Mouse (Mus musculus): ENCODE data around the gene Axin1. TPM values are rescaled to one million over a fixed set of nuclear protein-coding genes. Genes with fewer than 3 reads are reported as not detected.
A peak's percentile ranks its signal among the peaks of the same experiment; 100 is the strongest.
"Not testable (repeated sequence)": the region's sequence is repeated elsewhere in the genome, so short reads cannot be mapped to it uniquely, and the experiment has no call there.

Gene Axin1
- total RNA-seq, 1 experiment from 2014 or later: 244 TPM

DNA sequence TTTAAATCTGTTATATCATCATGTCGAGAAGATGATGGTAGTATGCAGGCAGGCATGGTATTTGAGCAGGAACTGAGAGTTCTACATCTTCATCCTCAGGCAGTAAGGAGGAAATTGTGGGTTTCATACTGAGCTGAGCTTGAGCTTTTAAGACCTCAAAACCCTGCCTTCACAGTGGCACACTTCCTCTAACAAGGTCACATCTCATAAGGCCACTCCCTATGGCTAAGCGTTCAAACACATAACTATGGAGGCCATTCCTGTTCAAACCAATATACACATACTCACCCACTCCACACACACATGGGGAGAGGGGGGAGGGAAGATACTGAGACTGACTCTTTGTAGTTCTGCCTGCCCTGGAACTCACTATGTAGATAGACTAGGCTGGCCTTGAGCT, 29.6 kb downstream of the Axin1 start:
- ATAC-seq (ENCODE audit: extremely low read depth, insufficient number of reproducible peaks, low FRiP score, poor library complexity, severe bottlenecking): peak; percentile 94

DNA sequence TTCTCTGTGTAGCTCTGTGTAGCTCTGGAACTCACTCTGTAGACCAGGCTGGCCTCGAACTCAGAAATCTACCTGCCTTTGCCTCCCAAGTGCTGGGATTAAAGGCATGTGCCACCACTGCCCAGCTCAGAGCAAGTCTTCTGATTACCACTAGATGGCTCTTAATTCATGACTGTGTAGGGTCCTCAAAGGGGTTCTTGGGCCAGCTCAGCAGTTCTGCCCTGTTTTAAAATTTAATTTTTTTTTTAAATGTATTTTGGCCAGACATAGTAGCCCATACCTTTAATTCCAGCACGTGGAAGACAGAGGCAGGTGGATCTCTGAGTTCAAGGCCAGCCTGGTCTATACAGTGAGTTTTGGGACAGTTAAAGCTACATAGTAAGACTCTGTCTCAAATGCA, 36.8 kb downstream of the Axin1 start:
- not testable (repeated sequence) for ATAC-seq (ENCODE audit: extremely low read depth, insufficient number of reproducible peaks, low FRiP score, poor library complexity, severe bottlenecking)

DNA sequence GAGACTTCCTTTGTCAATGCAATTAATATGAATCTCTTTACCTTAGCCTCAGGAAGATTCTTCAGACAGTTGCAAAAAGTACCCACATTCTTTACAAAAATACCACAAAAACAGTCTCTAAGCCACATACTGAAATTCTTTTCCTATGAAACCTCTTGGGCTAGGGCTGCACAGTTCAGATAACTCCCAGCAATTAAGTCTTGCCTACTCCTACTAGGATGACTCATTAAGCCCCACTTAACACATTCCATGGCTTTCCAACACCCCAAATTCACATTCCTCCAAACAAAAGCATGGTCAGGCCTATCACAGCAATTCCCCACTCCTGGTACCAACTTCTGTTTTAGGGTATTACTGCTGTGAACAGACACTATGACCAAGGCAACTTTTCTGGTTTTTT, 40.1 kb downstream of the Axin1 start:
- no peak for ATAC-seq (ENCODE audit: extremely low read depth, insufficient number of reproducible peaks, low FRiP score, poor library complexity, severe bottlenecking)

DNA sequence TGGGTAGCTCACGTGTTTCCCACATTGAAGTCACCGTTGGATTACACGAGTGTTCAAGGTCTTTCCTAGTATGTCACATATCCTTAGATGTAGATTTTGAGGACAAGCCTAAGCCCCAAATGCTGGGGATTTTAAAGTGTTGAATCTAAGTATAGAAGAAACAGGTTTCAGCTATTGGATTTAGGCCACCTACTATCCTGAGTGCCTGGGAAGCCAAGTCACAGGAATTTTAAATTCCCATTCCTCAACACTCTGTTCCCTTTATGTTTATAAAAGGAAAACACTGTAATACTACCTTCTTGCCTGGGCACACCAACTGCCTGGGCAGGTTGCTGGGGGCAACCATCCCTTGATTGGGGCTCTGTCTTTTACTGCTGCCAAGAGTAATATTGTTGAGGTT, 42.7 kb downstream of the Axin1 start:
- no peak for ATAC-seq (ENCODE audit: extremely low read depth, insufficient number of reproducible peaks, low FRiP score, poor library complexity, severe bottlenecking)

DNA sequence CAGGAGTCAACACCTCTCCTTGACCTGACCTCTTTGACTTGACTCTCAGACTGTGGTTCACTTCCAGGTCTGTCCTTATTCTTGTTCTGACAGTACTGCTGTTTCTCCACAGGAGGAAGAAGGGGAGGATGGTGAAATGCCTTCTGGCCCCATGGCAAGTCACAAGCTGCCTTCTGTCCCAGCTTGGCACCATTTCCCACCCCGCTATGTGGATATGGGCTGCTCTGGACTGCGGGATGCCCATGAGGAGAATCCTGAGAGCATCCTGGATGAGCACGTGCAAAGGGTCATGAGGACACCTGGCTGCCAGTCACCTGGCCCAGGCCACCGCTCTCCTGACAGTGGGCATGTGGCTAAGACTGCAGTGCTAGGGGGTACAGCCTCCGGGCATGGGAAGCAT, 49.1 kb downstream of the Axin1 start:
- no peak for ATAC-seq (ENCODE audit: extremely low read depth, insufficient number of reproducible peaks, low FRiP score, poor library complexity, severe bottlenecking)

DNA sequence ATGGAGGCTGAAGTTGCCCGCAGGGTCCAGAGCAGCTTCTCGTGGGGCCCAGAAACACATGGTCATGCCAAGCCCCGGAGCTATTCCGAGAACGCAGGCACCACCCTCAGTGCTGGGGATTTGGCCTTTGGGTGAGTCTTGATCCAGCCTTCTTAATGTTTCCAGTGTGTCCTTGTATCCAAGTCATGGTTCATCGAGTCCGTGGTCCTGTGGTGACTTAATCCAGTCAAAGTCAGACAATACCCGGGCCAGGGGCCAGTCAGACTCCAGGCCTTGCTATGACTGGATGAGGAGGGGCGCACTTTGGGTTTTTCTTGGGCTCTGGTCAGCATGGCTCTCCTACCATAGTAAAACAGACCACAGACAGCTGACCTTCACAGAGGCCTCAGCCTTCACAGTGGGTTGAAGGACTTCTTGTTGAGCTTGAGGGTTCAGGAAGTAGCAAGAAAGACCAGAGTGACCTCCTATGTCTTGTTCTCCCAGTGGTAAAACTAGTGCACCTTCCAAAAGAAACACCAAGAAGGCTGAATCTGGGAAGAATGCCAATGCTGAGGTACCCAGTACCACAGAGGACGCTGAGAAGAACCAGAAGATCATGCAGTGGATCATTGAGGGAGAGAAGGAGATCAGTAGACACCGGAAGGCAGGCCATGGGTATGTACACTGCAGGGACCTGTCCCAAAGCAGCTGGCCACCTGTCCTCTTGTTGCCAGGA, 49.8 kb downstream of the Axin1 start:
- no peak for ATAC-seq (ENCODE audit: extremely low read depth, insufficient number of reproducible peaks, low FRiP score, poor library complexity, severe bottlenecking)

DNA sequence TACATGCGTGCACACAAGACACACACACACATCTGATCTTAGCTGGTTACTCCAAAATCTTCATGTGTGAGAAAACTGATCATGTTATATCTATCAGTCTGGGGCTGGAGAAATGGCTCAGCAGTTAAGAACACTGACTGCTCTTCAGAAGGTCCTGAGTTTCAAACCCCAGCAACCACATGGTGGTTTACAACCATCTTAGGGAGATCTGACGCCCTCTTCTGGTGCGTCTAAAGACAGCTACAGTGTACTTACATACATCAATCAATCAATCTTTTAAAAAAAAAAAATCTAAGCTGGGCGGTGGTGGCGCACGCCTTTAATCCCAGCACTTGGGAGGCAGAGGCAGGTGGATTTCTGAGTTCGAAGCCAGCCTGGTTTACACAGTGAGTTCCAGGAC, 53.0 kb downstream of the Axin1 start:
- not testable (repeated sequence) for ATAC-seq (ENCODE audit: extremely low read depth, insufficient number of reproducible peaks, low FRiP score, poor library complexity, severe bottlenecking)

DNA sequence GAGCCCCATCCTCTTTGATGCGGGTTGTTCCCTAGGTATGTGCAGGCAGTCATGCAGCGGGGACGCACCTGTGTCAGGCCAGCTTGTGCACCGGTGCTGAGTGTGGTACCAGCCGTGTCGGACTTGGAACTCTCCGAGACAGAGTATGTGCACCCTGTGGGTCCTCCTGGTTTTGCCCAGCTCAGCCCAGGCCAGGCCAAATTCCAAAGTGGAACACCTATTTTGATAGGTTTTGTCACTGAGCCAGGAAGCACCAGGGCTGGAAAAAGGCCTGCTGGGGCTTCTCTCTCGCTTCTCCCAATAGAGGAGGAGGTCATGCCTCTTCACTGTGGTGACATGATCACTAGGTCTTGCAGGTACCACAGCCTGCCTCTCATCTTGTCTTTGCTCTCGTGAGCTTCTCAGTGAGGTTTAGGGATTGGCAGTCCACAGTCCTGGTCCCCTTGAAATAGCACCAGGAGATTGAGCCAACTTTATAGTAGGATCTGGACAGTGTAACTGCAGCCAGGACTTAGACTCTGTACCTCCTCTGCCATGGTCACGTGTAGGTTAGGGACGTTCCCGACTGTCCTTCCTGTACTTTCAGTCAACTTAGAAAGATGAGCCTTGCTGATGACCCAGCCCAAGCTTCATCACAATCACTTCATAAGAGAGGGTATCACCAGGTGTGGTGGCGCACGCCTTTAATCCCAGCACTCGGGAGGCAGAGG, 54.1 kb downstream of the Axin1 start:
- ATAC-seq (ENCODE audit: extremely low read depth, insufficient number of reproducible peaks, low FRiP score, poor library complexity, severe bottlenecking): no peak

DNA sequence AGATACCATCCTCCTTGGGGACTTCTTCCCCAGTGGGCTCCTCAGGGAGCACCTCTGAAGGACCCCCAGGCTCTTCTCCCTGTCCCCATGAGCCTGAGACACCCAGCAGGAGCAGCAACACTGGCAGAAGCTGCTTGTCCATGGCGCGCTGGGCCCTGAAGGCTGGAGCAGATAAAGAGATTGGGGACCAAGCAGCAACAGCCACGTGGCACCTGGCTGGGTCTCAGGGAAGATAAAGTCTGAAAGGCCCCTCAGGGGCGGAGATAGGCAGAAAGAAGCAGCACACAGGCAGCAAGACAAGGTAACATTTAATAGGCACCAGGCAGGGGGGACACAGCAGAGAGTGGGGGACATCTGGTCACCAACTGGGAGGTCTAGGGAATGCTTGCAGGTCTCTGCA, 60.4 kb downstream of the Axin1 start, which contains the start of gene Pdia2:
TSS of gene Pdia2 (minus strand) at position 196 of the 400 bp plus-strand sequence.
- no peak for ATAC-seq (ENCODE audit: extremely low read depth, insufficient number of reproducible peaks, low FRiP score, poor library complexity, severe bottlenecking)

DNA sequence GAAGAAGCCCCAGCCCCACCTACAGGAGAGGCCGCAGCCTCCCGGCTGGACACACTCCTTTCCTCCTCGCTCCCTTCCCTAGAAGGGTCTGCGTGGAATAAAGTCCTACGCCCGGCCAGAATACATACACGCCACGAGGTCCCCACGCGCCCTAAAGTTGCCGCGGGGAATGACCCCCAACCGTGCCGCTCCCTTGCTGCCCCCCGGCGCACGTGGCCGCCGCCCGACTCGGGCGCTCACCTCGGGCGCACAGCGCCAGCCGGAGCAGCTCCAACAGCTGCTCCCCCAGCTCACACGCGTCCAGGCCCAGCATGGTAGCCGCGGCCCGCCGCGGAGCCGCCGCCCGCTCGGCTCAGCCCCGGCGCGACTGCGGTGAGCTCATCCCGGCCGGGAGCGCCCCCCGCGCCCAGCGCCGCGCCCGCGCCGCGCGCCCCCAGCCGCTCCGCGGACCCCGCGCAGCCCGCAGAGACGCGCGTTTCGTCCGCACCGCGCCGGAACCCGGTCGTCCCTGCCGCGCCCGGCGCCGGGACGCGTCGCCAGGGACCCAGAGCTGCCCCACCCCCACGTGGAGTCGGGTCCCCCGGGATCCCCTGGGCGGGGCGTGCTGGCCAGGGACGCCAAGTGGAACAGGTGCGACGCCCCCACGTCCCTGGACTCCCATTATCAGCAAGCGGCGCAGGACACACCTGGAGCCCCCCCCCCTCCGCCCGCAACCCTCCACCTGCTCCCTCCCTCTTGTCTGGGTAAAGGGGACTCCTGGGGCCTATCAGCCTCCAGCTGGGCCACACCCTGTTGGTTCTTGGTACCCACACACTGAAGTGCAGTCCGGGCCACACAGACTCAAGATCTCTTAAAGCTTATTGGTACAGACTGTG, 62.6 kb downstream of the Axin1 start:
- no peak for ATAC-seq (ENCODE audit: extremely low read depth, insufficient number of reproducible peaks, low FRiP score, poor library complexity, severe bottlenecking)

DNA sequence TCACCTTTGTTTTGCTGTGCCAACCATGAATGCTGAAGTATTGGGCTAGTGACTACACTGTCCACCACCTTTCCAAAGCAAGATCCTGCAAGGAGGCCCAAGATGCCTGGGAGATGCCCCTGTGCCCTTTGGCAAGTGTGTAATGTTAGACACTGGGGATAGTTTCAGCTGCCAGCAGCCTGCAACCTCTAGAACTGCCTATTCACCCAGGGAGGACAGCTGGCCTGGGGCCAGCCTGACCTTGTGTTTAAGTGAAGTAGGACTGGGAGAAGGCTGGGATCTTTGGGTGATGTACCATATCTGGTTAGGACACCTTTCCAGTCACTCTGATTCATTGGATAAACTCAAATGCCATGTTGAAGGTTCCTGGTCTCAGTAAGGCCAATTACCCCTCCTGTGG, 63.5 kb downstream of the Axin1 start:
- ATAC-seq (ENCODE audit: extremely low read depth, insufficient number of reproducible peaks, low FRiP score, poor library complexity, severe bottlenecking): no peak

DNA sequence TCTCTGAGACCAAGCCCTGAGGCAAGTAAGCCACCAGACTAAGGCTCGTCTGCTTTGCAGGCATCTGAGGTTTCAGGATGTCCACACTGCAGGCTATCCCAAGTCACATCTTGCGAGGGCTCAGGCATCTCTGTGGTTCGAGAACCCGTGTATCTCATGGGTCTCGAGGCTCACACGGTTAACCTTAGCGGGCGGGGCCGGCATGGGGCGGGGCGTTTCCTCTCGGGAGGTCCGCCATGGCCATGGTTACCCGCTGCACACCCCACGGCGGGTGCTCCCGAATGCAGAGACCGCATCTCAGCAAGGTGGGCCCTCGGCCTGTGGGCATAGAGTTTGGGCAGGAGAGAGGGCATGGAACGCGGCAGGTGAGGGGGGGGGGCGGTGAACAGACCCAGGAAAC, 64.2 kb downstream of the Axin1 start, which contains the start of gene Rgs11:
TSS of gene Rgs11 (plus strand) at position 215 of the 400 bp plus-strand sequence.
- no peak for ATAC-seq (ENCODE audit: extremely low read depth, insufficient number of reproducible peaks, low FRiP score, poor library complexity, severe bottlenecking)

DNA sequence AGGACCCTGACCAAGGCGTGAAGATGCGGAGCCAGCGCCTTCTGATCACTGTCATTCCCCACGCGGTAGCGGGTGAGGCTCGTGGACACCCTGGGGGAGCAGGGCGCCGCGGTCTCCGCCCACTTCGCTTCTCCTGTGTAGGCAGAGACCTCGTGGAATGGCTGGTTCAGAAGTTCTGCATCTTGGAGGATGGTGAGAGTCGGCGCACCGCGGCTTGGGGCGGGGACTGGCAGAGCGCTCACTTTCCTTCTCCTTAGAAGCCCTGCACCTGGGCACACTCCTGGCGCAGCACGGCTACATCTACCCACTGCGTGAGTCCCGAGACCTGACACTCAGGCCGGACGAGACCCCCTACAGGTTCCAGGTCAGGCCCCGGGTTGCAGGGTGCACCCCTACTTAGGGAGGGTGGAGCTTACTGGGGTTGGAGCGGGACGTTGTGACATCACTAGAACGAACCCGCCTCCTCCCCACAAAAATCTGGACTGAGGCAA, 64.9 kb downstream of the Axin1 start:
- no peak for ATAC-seq (ENCODE audit: extremely low read depth, insufficient number of reproducible peaks, low FRiP score, poor library complexity, severe bottlenecking)

DNA sequence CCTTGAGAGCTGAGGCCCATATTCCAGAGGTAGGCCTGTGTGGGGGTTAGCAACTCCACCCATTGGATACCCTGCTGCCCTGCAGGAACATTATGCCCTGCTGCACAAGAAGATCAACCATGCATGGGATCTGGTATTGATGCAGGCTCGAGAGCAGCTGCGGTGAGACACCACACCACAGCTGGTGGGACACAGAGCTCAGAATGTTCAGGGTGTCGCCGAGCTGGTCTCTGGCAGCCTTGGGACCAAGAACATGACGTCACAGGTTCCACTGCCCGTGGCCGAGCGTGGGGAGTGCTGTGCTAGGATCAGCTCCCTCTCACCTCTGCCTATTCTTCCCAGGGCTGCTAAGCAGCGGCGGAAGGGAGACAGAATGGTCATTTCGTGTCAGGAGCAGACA, 66.3 kb downstream of the Axin1 start:
- ATAC-seq (ENCODE audit: extremely low read depth, insufficient number of reproducible peaks, low FRiP score, poor library complexity, severe bottlenecking): no peak

DNA sequence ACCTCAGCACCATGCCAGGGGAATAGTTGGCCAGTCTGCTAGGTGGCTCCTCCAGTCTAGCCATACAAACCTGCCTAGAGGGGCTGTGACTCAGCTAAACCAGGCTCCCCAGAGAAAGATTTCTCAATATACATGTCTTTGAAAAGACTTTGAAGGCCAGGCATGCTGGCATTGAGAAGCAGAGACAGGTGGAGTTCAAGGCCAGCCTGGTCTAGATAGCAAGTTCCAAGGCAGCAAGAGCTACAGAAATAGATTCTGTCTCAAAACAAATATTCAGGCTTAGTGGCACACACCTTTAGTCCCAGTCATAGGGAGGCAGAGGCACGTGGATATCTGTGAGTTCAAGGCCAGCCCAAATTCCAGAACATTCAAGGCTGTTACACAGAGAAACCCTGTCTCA, 67.9 kb downstream of the Axin1 start:
- ATAC-seq (ENCODE audit: extremely low read depth, insufficient number of reproducible peaks, low FRiP score, poor library complexity, severe bottlenecking): no peak

DNA sequence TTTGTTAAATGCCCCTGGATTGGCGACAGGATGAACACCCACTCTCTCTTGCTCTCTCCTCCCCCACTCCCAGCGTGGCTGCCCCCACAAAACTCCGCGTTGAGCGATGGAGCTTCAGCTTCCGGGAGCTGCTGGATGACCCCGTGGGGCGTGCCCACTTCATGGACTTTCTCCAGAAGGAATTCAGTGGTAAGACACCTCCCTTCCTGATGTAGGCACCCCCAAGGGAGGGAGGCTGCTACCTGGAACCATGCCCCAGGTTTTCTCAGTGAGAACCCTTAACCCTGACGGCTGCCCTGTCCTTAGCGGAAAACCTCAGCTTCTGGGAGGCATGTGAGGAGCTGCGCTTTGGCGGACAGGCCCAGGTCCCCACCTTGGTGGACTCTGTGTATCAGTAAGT, 69.2 kb downstream of the Axin1 start, which contains the start of gene Arhgdig:
TSS of gene Arhgdig (minus strand) at position 101 of the 400 bp plus-strand sequence.
- ATAC-seq (ENCODE audit: extremely low read depth, insufficient number of reproducible peaks, low FRiP score, poor library complexity, severe bottlenecking): no peak

DNA sequence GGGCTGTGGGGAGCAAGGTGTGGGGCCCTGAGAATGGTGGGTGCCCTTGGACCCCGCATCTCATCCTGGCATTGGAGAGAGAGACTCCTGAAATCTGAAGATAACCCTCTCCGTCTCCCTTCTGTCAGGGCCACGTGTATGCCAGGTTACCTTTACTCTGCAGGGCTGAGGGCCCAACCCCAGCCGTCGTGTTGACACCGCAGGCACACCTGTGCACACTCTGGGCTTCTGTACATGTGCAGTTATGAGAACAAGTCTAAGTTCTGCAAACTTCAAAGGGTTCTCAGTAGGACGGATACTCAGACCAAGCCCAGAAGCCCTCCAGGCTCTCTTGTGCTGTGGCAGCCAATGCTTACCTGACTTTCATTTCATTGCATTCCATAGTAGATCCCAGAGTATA, 73.8 kb downstream of the Axin1 start:
- ATAC-seq (ENCODE audit: extremely low read depth, insufficient number of reproducible peaks, low FRiP score, poor library complexity, severe bottlenecking): no peak

DNA sequence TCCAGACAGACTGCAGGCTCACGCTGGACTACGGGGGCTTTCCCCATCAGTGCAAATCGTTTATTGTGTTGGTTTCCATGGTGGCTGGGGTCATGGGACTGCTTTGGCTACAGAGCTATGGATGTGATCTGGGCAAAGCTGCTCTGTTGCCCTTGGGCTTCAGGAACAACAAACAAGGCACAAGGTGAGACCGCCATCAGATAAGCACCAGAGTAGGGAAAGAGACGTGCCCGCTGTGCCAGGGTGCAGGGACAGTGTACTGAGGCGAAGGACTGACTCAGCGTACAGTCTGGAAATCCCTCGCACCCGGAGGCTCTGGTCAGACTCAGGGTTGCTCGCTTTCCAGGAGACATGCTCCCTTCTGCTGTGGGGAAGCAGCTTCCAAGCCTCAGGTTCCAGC, 74.2 kb downstream of the Axin1 start:
- no peak for ATAC-seq (ENCODE audit: extremely low read depth, insufficient number of reproducible peaks, low FRiP score, poor library complexity, severe bottlenecking)

DNA sequence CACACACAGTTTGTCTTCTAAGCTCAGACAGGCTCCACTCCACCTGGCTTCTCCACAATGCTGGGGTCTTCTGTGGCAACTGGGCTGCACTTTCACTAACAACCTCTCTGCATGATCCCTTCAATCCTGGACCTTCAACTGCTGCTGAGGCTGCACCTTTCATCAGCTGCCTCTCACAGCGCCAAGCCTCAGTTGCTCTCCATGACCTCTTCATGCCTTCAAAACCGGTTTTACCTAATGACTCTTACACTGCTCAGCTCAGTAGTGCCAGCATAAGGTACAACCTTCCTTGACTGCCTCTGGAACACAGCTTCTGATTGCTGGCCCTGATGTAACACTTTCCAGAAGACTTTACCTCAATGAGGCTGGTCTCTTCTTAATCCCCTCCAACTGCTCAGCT, 83.0 kb downstream of the Axin1 start:
- no peak for ATAC-seq (ENCODE audit: extremely low read depth, insufficient number of reproducible peaks, low FRiP score, poor library complexity, severe bottlenecking)
